Mouse (Mus musculus): ENCODE data around the gene Lpp.

DNA sequence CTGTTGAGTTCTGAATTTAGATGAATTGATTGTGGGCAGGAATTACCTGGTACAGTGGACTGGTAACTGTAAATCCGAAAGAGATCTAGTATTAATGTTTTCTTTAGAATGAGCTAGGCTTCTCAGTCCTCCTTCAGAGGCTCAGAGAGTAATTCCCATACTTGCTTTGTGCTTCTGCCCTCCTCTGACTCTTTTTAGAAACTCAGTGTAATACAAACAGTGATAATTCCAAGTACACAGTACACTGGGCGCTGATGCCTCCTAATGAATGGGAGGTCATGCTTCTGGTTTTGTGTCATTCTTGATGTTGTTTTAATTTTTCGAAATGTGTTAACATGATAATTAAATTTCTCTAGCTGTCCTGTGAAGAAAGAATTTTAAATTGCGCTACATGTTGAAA, 347.4 kb downstream of the Lpp start:
- TF ChIP-seq GATA1 (IDR thresholded peaks at IDR 0.05; ENCODE audit: borderline replicate concordance, low read length) (no peak), FLI1 (IDR thresholded peaks at IDR 0.05; ENCODE audit: low read length) (no peak)

Data from megakaryocyte, embryonic 14.5 days (primary cell).